Mouse (Mus musculus) CH12.LX (cell line): ENCODE data around the gene Tmed5. TPM values are rescaled to one million over a fixed set of nuclear protein-coding genes. Genes with fewer than 3 reads are reported as not detected.
A peak's percentile ranks its signal among the peaks of the same experiment; 100 is the strongest.

Experiments
- DNase-seq: peaks from one replicate; pipeline ENCODE4 v3.0.0-alpha.2; 2013; ENCODE audit errors: extremely low read depth
- H3K27ac ChIP-seq: 2 replicates; pipeline ENCODE4 v1.5.1; 2012; ENCODE audit warnings: low read depth, mild to moderate bottlenecking, control low read depth, moderate library complexity; ENCODE audit not compliant: insufficient read depth
- H3K27me3 ChIP-seq: replicated peaks from 2 replicates; pipeline ENCODE3; 2012; ENCODE audit warnings: inconsistent platforms
- H3K36me3 ChIP-seq, 2 experiments: replicated peaks in 1 of 2; 2 replicates each; pipeline versions ENCODE3 to v1.6.1; 2012; ENCODE audit warnings: inconsistent platforms in 1 of 2, low read length in 1 of 2, mild to moderate bottlenecking in 1 of 2, mixed read lengths in 1 of 2, moderate library complexity in 1 of 2; ENCODE audit not compliant: control insufficient read depth in 1 of 2, insufficient read depth in 1 of 2
- H3K4me1 ChIP-seq, 2 experiments: 2 replicates each; pipeline ENCODE4 v1.6.1; 2012; ENCODE audit warnings: inconsistent platforms in 1 of 2, moderate library complexity in 1 of 2; ENCODE audit not compliant: insufficient read depth in 2 of 2, control insufficient read depth in 1 of 2
- H3K4me2 ChIP-seq: 2 replicates; pipeline ENCODE4 v1.6.1; 2012; ENCODE audit warnings: low read depth, mild to moderate bottlenecking, control low read depth; ENCODE audit not compliant: poor library complexity, insufficient read depth, severe bottlenecking
- H3K4me3 ChIP-seq, 3 experiments: fragments of 150-350 bp in 1 of 3; sonication (generic) in 1 of 3; replicated peaks in 1 of 3; 2 replicates each; pipeline versions ENCODE3 to v1.5.1; 2011 to 2012; ENCODE audit warnings: low read depth in 2 of 3, low read length in 2 of 3, mild to moderate bottlenecking in 2 of 3, moderate library complexity in 2 of 3, control low read depth in 1 of 3, improper control_type of control experiment in 1 of 3, inconsistent platforms in 1 of 3, mixed read lengths in 1 of 3; ENCODE audit not compliant: poor library complexity in 1 of 3
- H3K79me2 ChIP-seq: replicated peaks from 2 replicates; pipeline ENCODE4 v1.6.1; 2012; ENCODE audit warnings: mild to moderate bottlenecking, moderate library complexity; ENCODE audit not compliant: control insufficient read depth, poor library complexity, insufficient read depth, severe bottlenecking; ENCODE audit errors: extremely low read depth
- H3K9ac ChIP-seq: 2 replicates; pipeline ENCODE4 v1.6.1; 2012; ENCODE audit warnings: low read depth, mild to moderate bottlenecking, control low read depth, moderate library complexity; ENCODE audit not compliant: insufficient read depth
- H3K9me3 ChIP-seq: replicated peaks from 2 replicates; pipeline ENCODE3; 2012; ENCODE audit warnings: low read length, inconsistent platforms, mixed read lengths
- CHD1 ChIP-seq: IDR thresholded peaks from 2 replicates; pipeline ENCODE4 v1.6.1; 2012; ENCODE audit warnings: low read depth, low read length, improper control_type of control experiment, inconsistent platforms
- EP300 ChIP-seq: IDR thresholded peaks from 2 replicates; pipeline ENCODE4 v1.6.1; 2011; ENCODE audit warnings: low read length, improper control_type of control experiment
- IRF4 ChIP-seq: IDR thresholded peaks from 2 replicates; pipeline ENCODE4 v1.6.1; 2014; ENCODE audit warnings: low read depth, mild to moderate bottlenecking, inconsistent platforms, low read length, improper control_type of control experiment
- JUND ChIP-seq: conservative IDR thresholded peaks from 2 replicates; pipeline ENCODE4 v1.6.1; 2011; ENCODE audit warnings: low read depth, low read length, improper control_type of control experiment
- MEF2A ChIP-seq: IDR thresholded peaks from 2 replicates; pipeline ENCODE4 v1.6.1; 2014; ENCODE audit warnings: low read depth, mild to moderate bottlenecking, inconsistent platforms, low read length, improper control_type of control experiment, borderline replicate concordance
- NRF1 ChIP-seq: IDR thresholded peaks from 2 replicates; pipeline ENCODE4 v1.6.1; 2014; ENCODE audit warnings: low read depth, mild to moderate bottlenecking, inconsistent platforms, low read length, improper control_type of control experiment, moderate library complexity
- POLR2A ChIP-seq: IDR thresholded peaks from 2 replicates; pipeline ENCODE4 v1.6.1; 2011; ENCODE audit warnings: low read depth, mild to moderate bottlenecking, improper control_type of control experiment, low read length
- RAD21 ChIP-seq: IDR thresholded peaks from 2 replicates; pipeline ENCODE4 v1.6.1; 2011; ENCODE audit warnings: low read depth, mild to moderate bottlenecking, low read length, improper control_type of control experiment, moderate library complexity
- RCOR1 ChIP-seq: conservative IDR thresholded peaks from 2 replicates; pipeline ENCODE4 v1.6.1; 2012; ENCODE audit warnings: low read depth, mild to moderate bottlenecking, inconsistent platforms, low read length, improper control_type of control experiment
- UBTF ChIP-seq: IDR thresholded peaks from 2 replicates; pipeline ENCODE4 v1.6.1; 2012; ENCODE audit warnings: low read depth, mild to moderate bottlenecking, inconsistent platforms, low read length, improper control_type of control experiment, moderate library complexity
- ZNF384 ChIP-seq: IDR thresholded peaks from 2 replicates; pipeline ENCODE4 v1.6.1; 2012; ENCODE audit warnings: low read depth, low read length, improper control_type of control experiment, inconsistent platforms
- dilution Hi-C: fragments of 300-500 bp; cut with MboI; formaldehyde crosslinking; loops from 2 replicates; pipeline ENCODE4 v1.14.3; 2020; ENCODE audit warnings: low sequenced_read_pairs; ENCODE audit not compliant: extremely low pct_unique_long_range_greater_than_20kb, extremely low pct_ligation_motif_present
- in situ Hi-C: fragments of 300-500 bp; cut with MboI; formaldehyde crosslinking; loops from 3 replicates; pipeline ENCODE4 v1.14.3; 2019; ENCODE audit warnings: low sequenced_read_pairs, low pct_ligation_motif_present, low pct_unique_long_range_greater_than_20kb, mixed read lengths
- polyA plus RNA-seq: library from polyadenylated mRNA; unstranded; fragments of >175 nt; gene quantifications from 2 replicates; pipeline ENCODE4 v1.2.1, GENCODE M21; 2012; ENCODE audit warnings: low read depth; ENCODE audit not compliant: insufficient read length
- total RNA-seq, 2 experiments: library from RNA; depleted of rRNA; stranded (reverse); fragments of 300-350 nt in 1 of 2; fragments of >200 nt in 1 of 2; gene quantifications; 2 replicates each; pipeline ENCODE4 v1.2.3; 2012 to 2014

Tmed5 gene
- total and polyA plus RNA-seq, 3 experiments = 60.2 to 122 (median 74.6) TPM

GRCm38 (mm10) chr5:108065465-108066411, 66.7 kb downstream of the Tmed5 start, which contains the start of gene Mtf2 (continued):
- TF ChIP-seq IRF4 (peak; percentile 77; the same call in 1 of the 2 replicates), RCOR1 (peak; percentile 61; the same call in 1 of the 2 replicates), RAD21 (no peak), NRF1 (peak; percentile 74), POLR2A (peak; percentile 99), EP300 (0 out of 2 replicates have a peak, but pooled peaks have one; percentile 29), CHD1 (no peak), JUND (peak; percentile 20; the same call in 1 of the 2 replicates), UBTF (0 out of 2 replicates have a peak, but pooled peaks have one; percentile 58), MEF2A (peak; percentile 81)

- H3K4me2 ChIP-seq = no peak overlapping the region
- no peaks in the 10 kb centered on the region for H3K36me3 ChIP-seq
- no peaks in the 10 kb centered on the region for H3K27me3 ChIP-seq
- no peak overlapping the region for H3K9ac ChIP-seq
- no peak for TF ChIP-seq CHD1
- TF ChIP-seq ZNF384 = no peak
- no peaks in the 10 kb centered on the region for H3K79me2 ChIP-seq
- in situ Hi-C loops (no loop called here), dilution Hi-C loops (no loop called here)
- no peak overlapping the region for H3K27ac ChIP-seq
- no peak for DNase-seq
- H3K9me3 ChIP-seq = peaks cover 3% of the 10 kb centered on the region
- no peak overlapping the region for H3K4me3 ChIP-seq
- H3K4me1 ChIP-seq = peaks cover 0 to 4% of the 10 kb centered on the region in 2 experiments; a peak in 1 of 4 replicates
Observed at GRCm38 (mm10) chr5:108060413-108060812, 72.0 kb downstream of the Tmed5 start.

Other genes starting within 250 kb of the Tmed5 start
- 728 and 973 TPM in 2 replicates for gene Rpl5, start 232.1 kb downstream of the Tmed5 start, total RNA-seq (2012; rRNA removed)
- gene Rpl5, start 232.1 kb downstream of the Tmed5 start, total RNA-seq (2014; rRNA removed) = 368 and 406 TPM in 2 replicates
- 116 and 236 TPM in 2 replicates for gene Rpl5, start 232.1 kb downstream of the Tmed5 start, polyA plus RNA-seq
- 4.2 and 5.6 TPM in 2 replicates for gene Fam69a, start 145.5 kb downstream of the Tmed5 start, total RNA-seq (2012; rRNA removed)
- gene Fam69a, start 145.5 kb downstream of the Tmed5 start, total RNA-seq (2014; rRNA removed) = 6.5 and 7.8 TPM in 2 replicates
- gene Fam69a, start 145.5 kb downstream of the Tmed5 start, polyA plus RNA-seq = 14.2 and 25.4 TPM in 2 replicates
- 58.7 and 65.2 TPM in 2 replicates for gene Mtf2, start 66.9 kb downstream of the Tmed5 start, total RNA-seq (2012; rRNA removed)
- 76.2 and 86.9 TPM in 2 replicates for gene Mtf2, start 66.9 kb downstream of the Tmed5 start, total RNA-seq (2014; rRNA removed)
- 63.8 and 71.0 TPM in 2 replicates for gene Mtf2, start 66.9 kb downstream of the Tmed5 start, polyA plus RNA-seq
- gene Ccdc18, start 255 bp upstream of the Tmed5 start, total RNA-seq (2012; rRNA removed) = 2.3 and 4.7 TPM in 2 replicates
- 3.9 and 4.4 TPM in 2 replicates for gene Ccdc18, start 255 bp upstream of the Tmed5 start, total RNA-seq (2014; rRNA removed)
- gene Ccdc18, start 255 bp upstream of the Tmed5 start, polyA plus RNA-seq = 2.7 TPM in 2 replicates
- 18.2 and 22.3 TPM in 2 replicates for gene Dr1, start 136.3 kb upstream of the Tmed5 start, total RNA-seq (2012; rRNA removed)
- 52.6 and 57.3 TPM in 2 replicates for gene Dr1, start 136.3 kb upstream of the Tmed5 start, total RNA-seq (2014; rRNA removed)
- gene Dr1, start 136.3 kb upstream of the Tmed5 start, polyA plus RNA-seq = 40.3 and 43.1 TPM in 2 replicates
- 8.2 and 9.7 TPM in 2 replicates for gene Pigg, start 180.0 kb upstream of the Tmed5 start, total RNA-seq (2012; rRNA removed)
- 9.0 and 9.8 TPM in 2 replicates for gene Pigg, start 180.0 kb upstream of the Tmed5 start, total RNA-seq (2014; rRNA removed)
- 6.2 and 6.4 TPM in 2 replicates for gene Pigg, start 180.0 kb upstream of the Tmed5 start, polyA plus RNA-seq
- gene Gm42517, start 235.3 kb upstream of the Tmed5 start, total RNA-seq (2012; rRNA removed) = not detected in 2 replicates
- gene Gm42517, start 235.3 kb upstream of the Tmed5 start, total RNA-seq (2014; rRNA removed) = not detected in 2 replicates
- gene Gm42517, start 235.3 kb upstream of the Tmed5 start, polyA plus RNA-seq = not detected in 2 replicates